16 mouse cellular contexts compared by ENCODE assay signal in the genomic region with DNA sequence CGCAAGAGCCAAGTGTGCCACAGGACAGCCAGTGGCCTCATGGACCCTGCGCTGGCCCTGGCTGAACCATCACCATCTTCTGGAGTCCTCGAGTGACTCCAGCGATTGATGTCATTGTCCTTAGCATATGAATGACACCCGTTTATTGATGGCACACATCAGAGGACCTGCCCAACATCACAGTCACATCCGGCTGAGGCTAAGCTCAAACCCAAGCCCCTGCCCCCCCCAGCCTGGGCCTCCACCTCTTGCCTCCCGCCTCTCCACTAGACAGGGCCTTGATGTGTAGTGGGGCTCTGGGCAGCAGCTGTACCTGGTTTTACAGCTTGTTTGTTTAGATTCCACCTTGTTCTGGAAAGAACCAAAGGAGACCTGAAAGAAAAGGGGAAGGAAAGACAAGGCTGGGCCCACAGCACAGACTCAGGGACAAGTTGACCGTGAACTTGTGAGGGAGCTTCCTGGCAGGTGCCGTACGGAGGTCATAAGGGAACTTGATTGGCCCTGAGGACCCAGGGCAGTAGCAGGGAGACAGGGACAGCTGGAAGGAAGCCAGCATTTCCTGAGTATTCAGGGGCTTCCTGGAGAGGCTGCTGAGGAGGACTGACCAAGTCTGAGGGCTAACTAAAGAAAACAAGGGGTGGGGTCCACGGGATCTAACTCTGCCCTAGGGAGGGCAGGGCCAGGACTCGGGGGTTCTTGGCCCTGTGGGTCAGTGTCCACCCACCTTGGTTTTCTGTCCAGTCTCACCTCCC. TPM values are rescaled to one million over a fixed set of nuclear protein-coding genes. Genes with fewer than 3 reads are reported as not detected.
DNase-seq lines count a peak whose midpoint lies in the region; ATAC-seq and TF ChIP-seq lines count a peak whose summit lies in the region.
"Had no signal": no experiment of that assay in that cellular context is flagged by ENCODE, and none has a peak within 500 bp of the region (broad histone marks: within the 10 kb centered on the region; RNA-seq: fewer than 3 reads in every experiment).

No protein-coding gene starts in this region.

- ATAC-seq in liver, embryonic 12.5 days = no peak
- peak; percentile 39 for ATAC-seq in common myeloid progenitor, adult 5-6 weeks (replicated peaks; ENCODE audit: low read depth, poor library complexity, severe bottlenecking)
- no peak for ATAC-seq in erythroid progenitor cell, adult 5-6 weeks (replicated peaks; ENCODE audit: low FRiP score, poor library complexity, severe bottlenecking)

- H3K36me3 ChIP-seq in liver, adult 2 months (ENCODE audit: control insufficient read depth, insufficient read depth, low read length) = peaks cover 11% of the 10 kb centered on the region; the same call in 1 of the 2 replicates
- peaks cover 3% of the 10 kb centered on the region; the same call in 1 of the 2 replicates for H3K36me3 ChIP-seq in liver, embryonic 12.5 days
- H3K36me3 ChIP-seq: neural tube, embryonic 15.5 days had no signal

- peaks cover 7% of the 10 kb centered on the region for H3K4me1 ChIP-seq in liver, adult 2 months (ENCODE audit: control insufficient read depth, insufficient read depth, low read length)
- peaks cover 28% of the 10 kb centered on the region for H3K4me1 ChIP-seq in liver, embryonic 12.5 days

- H3K4me3 ChIP-seq in gastrocnemius, adult 2 months = no peak overlapping the region
- H3K4me3 ChIP-seq in liver, adult 2 months (ENCODE audit: insufficient read depth, low read depth, low read length) = no peak overlapping the region
- no peak overlapping the region for H3K4me3 ChIP-seq in liver, embryonic 12.5 days
- H3K4me3 ChIP-seq: megakaryocyte, embryonic 14.5 days; neural tube, embryonic 15.5 days had no signal

- 61% methylated on average over 12 of the region's 12 CpGs for WGBS in liver, adult 2 months
- WGBS in liver, embryonic 12.5 days (ENCODE audit: insufficient replicate concordance) = 44% methylated on average over 12 of the region's 12 CpGs

- TF ChIP-seq CTCF in gastrocnemius, adult 2 months (IDR thresholded peaks at IDR 0.05) = no peak
- no peak for TF ChIP-seq CTCF in liver, adult 2 months (IDR thresholded peaks at IDR 0.05; ENCODE audit: low read depth, low read length)

- no peak for DNase-seq in gastrocnemius, adult 2 months
- DNase-seq in gastrocnemius, postnatal 25 days = no peak
- peak; percentile 49 for DNase-seq in liver, adult 2 months (ENCODE audit: extremely low read depth, low read depth, low spot score)
- DNase-seq in lung, postnatal 14 days = peak; percentile 50
- DNase-seq in frontal cortex, postnatal 10 days (ENCODE audit: low spot score in 2 of 2) = no peak
- DNase-seq: cerebellum, adult 11-12 months had no signal

- TF ChIP-seq POLR2A in liver, adult 2 months (IDR thresholded peaks at IDR 0.05; ENCODE audit: extremely low read depth, insufficient read depth, low read length) = no peak

- no peaks in the 10 kb centered on the region for H3K79me2 ChIP-seq in liver, adult 2 months (ENCODE audit: control insufficient read depth, insufficient read depth, low read length)

- no peaks in the 10 kb centered on the region for H3K27me3 ChIP-seq in liver, adult 2 months (ENCODE audit: control insufficient read depth, insufficient read depth, low read length)
- 0 out of 2 replicates have a peak, but pooled peaks cover under 1% of the 10 kb centered on the region for H3K27me3 ChIP-seq in liver, embryonic 12.5 days (replicated peaks)
- H3K27me3 ChIP-seq: neural tube, embryonic 15.5 days had no signal

- no peak overlapping the region for H3K4me2 ChIP-seq in liver, embryonic 12.5 days
- H3K4me2 ChIP-seq: neural tube, embryonic 15.5 days had no signal

- H3K9me3 ChIP-seq in liver, embryonic 12.5 days (replicated peaks) = no peaks in the 10 kb centered on the region
- H3K9me3 ChIP-seq: megakaryocyte, embryonic 14.5 days; neural tube, embryonic 15.5 days had no signal

- peak overlapping the region; percentile 53 for H3K27ac ChIP-seq in gastrocnemius, adult 2 months
- H3K27ac ChIP-seq in liver, adult 2 months (replicated peaks; ENCODE audit: insufficient read depth, low read depth, low read length) = no peak overlapping the region
- H3K27ac ChIP-seq in liver, embryonic 12.5 days = no peak overlapping the region
- H3K27ac ChIP-seq: neural tube, embryonic 15.5 days had no signal

- H3K9ac ChIP-seq in liver, adult 2 months (ENCODE audit: low read depth, low read length) = no peak overlapping the region
- H3K9ac ChIP-seq in liver, embryonic 12.5 days = no peak overlapping the region
- H3K9ac ChIP-seq: neural tube, embryonic 15.5 days had no signal

- intact Hi-C loops in gastrocnemius, adult 2 months (cut with DNase I) = no loop called here

RNA-seq across cellular contexts. Expression of gene Tmie, which starts 11.3 kb away (rescaled TPM):
- total RNA-seq in gastrocnemius, adult 2 months (2021) = under 1 TPM; 0.41 to 0.70 TPM
- total RNA-seq in gastrocnemius, postnatal 25 days (2021) = under 1 TPM; 0.43 to 0.62 TPM
- 4.4 and 5.5 TPM in 2 replicates for total RNA-seq in liver, adult 2 months (2014; rRNA removed)
- polyA plus RNA-seq in liver, adult 2 months (2012; rRNA removed) = 13.1 and 20.8 TPM in 2 replicates
- 1.4 and 1.6 TPM in 2 replicates for polyA plus RNA-seq in liver, embryonic 12.5 days (2016; fragmentation: Nextera tagmentation; extraction: Ambion mirVana)
- total RNA-seq in common myeloid progenitor, adult 5-6 weeks (2017) = 0.23 TPM in 1 of 2 replicates, not detected in the other
- not detected in 2 replicates for total RNA-seq in erythroid progenitor cell, adult 5-6 weeks (2015; ENCODE audit: low replicate concordance)
- total RNA-seq in erythroid progenitor cell, adult 5-6 weeks (2017; ENCODE audit: low replicate concordance) = not detected in 2 replicates
- total RNA-seq: granulocyte monocyte progenitor cell, adult 5-6 weeks; monocyte, adult 5-6 weeks had no signal

RNA-seq across cellular contexts. Expression of gene Als2cl, which starts 11.6 kb away (rescaled TPM):
- total RNA-seq in gastrocnemius, adult 2 months (2021) = 1 to 10 TPM; 3.7 to 7.5 TPM
- total RNA-seq in gastrocnemius, postnatal 25 days (2021) = 1 to 10 TPM; 3.9 to 8.2 TPM
- 8.0 and 16.8 TPM in 2 replicates for total RNA-seq in liver, adult 2 months (2014; rRNA removed)
- polyA plus RNA-seq in liver, adult 2 months (2012; rRNA removed) = 29.1 and 45.5 TPM in 2 replicates
- polyA plus RNA-seq in liver, embryonic 12.5 days (2016; fragmentation: Nextera tagmentation; extraction: Ambion mirVana) = 2.4 and 3.2 TPM in 2 replicates
- 0.87 and 3.1 TPM in 2 replicates for total RNA-seq in common myeloid progenitor, adult 5-6 weeks (2017)
- total RNA-seq in erythroid progenitor cell, adult 5-6 weeks (2015; ENCODE audit: low replicate concordance) = 0.36 TPM in 1 of 2 replicates, not detected in the other
- total RNA-seq in erythroid progenitor cell, adult 5-6 weeks (2017; ENCODE audit: low replicate concordance) = 0.26 TPM in 1 of 2 replicates, not detected in the other
- total RNA-seq: granulocyte monocyte progenitor cell, adult 5-6 weeks had no signal

RNA-seq across cellular contexts. Expression of gene Fam240a, which starts 25.4 kb away (rescaled TPM):
- 1 to 10 TPM in 1 of 2 experiments, not detected in 1; 2.4 TPM for total RNA-seq in gastrocnemius, adult 2 months (2021)
- total RNA-seq in gastrocnemius, postnatal 25 days (2021) = 1 to 10 TPM; 2.0 to 2.7 TPM
- total RNA-seq in liver, adult 2 months (2014; rRNA removed) = not detected in 2 replicates
- polyA plus RNA-seq in liver, adult 2 months (2012; rRNA removed) = not detected in 2 replicates
- polyA plus RNA-seq in liver, embryonic 12.5 days (2016; fragmentation: Nextera tagmentation; extraction: Ambion mirVana) = not detected in 2 replicates
- not detected in 2 replicates for total RNA-seq in common myeloid progenitor, adult 5-6 weeks (2017)
- not detected in 2 replicates for total RNA-seq in erythroid progenitor cell, adult 5-6 weeks (2015; ENCODE audit: low replicate concordance)
- total RNA-seq in erythroid progenitor cell, adult 5-6 weeks (2017; ENCODE audit: low replicate concordance) = not detected in 2 replicates
- total RNA-seq: granulocyte monocyte progenitor cell, adult 5-6 weeks; heart, postnatal 25 days; left cerebral cortex, postnatal 14 days; monocyte, adult 5-6 weeks had no signal
- polyA plus RNA-seq: liver, embryonic 11.5 days; neural tube, embryonic 15.5 days had no signal

RNA-seq across cellular contexts. Expression of gene Prss50, which starts 33.5 kb away (rescaled TPM):
- not detected for total RNA-seq in gastrocnemius, adult 2 months (2021)
- not detected for total RNA-seq in gastrocnemius, postnatal 25 days (2021)
- not detected in 2 replicates for total RNA-seq in liver, adult 2 months (2014; rRNA removed)
- not detected in 2 replicates for polyA plus RNA-seq in liver, adult 2 months (2012; rRNA removed)
- polyA plus RNA-seq in liver, embryonic 12.5 days (2016; fragmentation: Nextera tagmentation; extraction: Ambion mirVana) = 27.5 and 30.9 TPM in 2 replicates
- 8.7 and 10.2 TPM in 2 replicates for total RNA-seq in common myeloid progenitor, adult 5-6 weeks (2017)
- total RNA-seq in erythroid progenitor cell, adult 5-6 weeks (2015; ENCODE audit: low replicate concordance) = not detected in 2 replicates
- total RNA-seq in erythroid progenitor cell, adult 5-6 weeks (2017; ENCODE audit: low replicate concordance) = not detected in 2 replicates
- total RNA-seq: granulocyte monocyte progenitor cell, adult 5-6 weeks; heart, postnatal 25 days; left cerebral cortex, postnatal 14 days; monocyte, adult 5-6 weeks had no signal

RNA-seq across cellular contexts. Expression of gene Prss46, which starts 46.9 kb away (rescaled TPM):
- not detected for total RNA-seq in gastrocnemius, adult 2 months (2021)
- total RNA-seq in gastrocnemius, postnatal 25 days (2021) = not detected
- total RNA-seq in liver, adult 2 months (2014; rRNA removed) = not detected in 2 replicates
- polyA plus RNA-seq in liver, adult 2 months (2012; rRNA removed) = not detected in 2 replicates
- not detected in 2 replicates for polyA plus RNA-seq in liver, embryonic 12.5 days (2016; fragmentation: Nextera tagmentation; extraction: Ambion mirVana)
- not detected in 2 replicates for total RNA-seq in common myeloid progenitor, adult 5-6 weeks (2017)
- total RNA-seq in erythroid progenitor cell, adult 5-6 weeks (2015; ENCODE audit: low replicate concordance) = not detected in 2 replicates
- not detected in 2 replicates for total RNA-seq in erythroid progenitor cell, adult 5-6 weeks (2017; ENCODE audit: low replicate concordance)
- total RNA-seq: granulocyte monocyte progenitor cell, adult 5-6 weeks; heart, postnatal 25 days; left cerebral cortex, postnatal 14 days; monocyte, adult 5-6 weeks had no signal
- polyA plus RNA-seq: liver, embryonic 11.5 days; neural tube, embryonic 15.5 days had no signal

Comparison
In these comparisons a context has a peak if more than half of its experiments do, and no peak if none do; other contexts are left out.
1. DNase-seq: peak in liver, adult 2 months (single experiment) and lung, postnatal 14 days (single experiment); none in gastrocnemius, adult 2 months (single experiment), gastrocnemius, postnatal 25 days (single experiment) and frontal cortex, postnatal 10 days (0 of 2).